Mouse (Mus musculus): ENCODE results near the gene Phc3.

Phc3 gene

GRCm38 (mm10) chr3:30969104-30969581 lies at the start of gene Phc3:
Gene Phc3, minus strand, starts transcription at chr3:30969415.
- peak; percentile 94 for DNase-seq (ENCODE audit: low spot score)

GRCm38 (mm10) chr3:31017652-31018051 lies 48.4 kb upstream of the Phc3 start:
- DNase-seq (ENCODE audit: low spot score), result no peak

GRCm38 (mm10) chr3:31016594-31017196 lies 47.5 kb upstream of the Phc3 start:
- DNase-seq (ENCODE audit: low spot score), result no peak

- no peak for DNase-seq (ENCODE audit: low spot score)
Observed at GRCm38 (mm10) chr3:31015682-31016443, 46.6 kb upstream of the Phc3 start.

- peak; percentile 29 for DNase-seq (ENCODE audit: low spot score)
Observed at GRCm38 (mm10) chr3:31014374-31014773, 45.2 kb upstream of the Phc3 start.

- DNase-seq (ENCODE audit: low spot score), result no peak
Observed at GRCm38 (mm10) chr3:31004320-31005209, 35.4 kb upstream of the Phc3 start.

- peak; percentile 31 for DNase-seq (ENCODE audit: low spot score)
Observed at GRCm38 (mm10) chr3:31001048-31001676, 31.9 kb upstream of the Phc3 start.

GRCm38 (mm10) chr3:31000018-31000407 lies 30.8 kb upstream of the Phc3 start:
- no peak for DNase-seq (ENCODE audit: low spot score)

- DNase-seq (ENCODE audit: low spot score), result peak; percentile 91
Observed at GRCm38 (mm10) chr3:30999401-31000017, 30.3 kb upstream of the Phc3 start.

- peak; percentile 46 for DNase-seq (ENCODE audit: low spot score)
Observed at GRCm38 (mm10) chr3:30996688-30997014, 27.4 kb upstream of the Phc3 start.

GRCm38 (mm10) chr3:30995899-30996687 lies 26.9 kb upstream of the Phc3 start:
- DNase-seq (ENCODE audit: low spot score), result peak; percentile 50

- peak; percentile 97 for DNase-seq (ENCODE audit: low spot score)
Observed at GRCm38 (mm10) chr3:30995283-30995898, 26.2 kb upstream of the Phc3 start, which contains the start of gene Prkci. Gene Prkci, plus strand, starts transcription at chr3:30995747.

- peak; percentile 34 for DNase-seq (ENCODE audit: low spot score)
Observed at GRCm38 (mm10) chr3:30994859-30995258, 25.6 kb upstream of the Phc3 start.

GRCm38 (mm10) chr3:30993066-30993573 lies 23.9 kb upstream of the Phc3 start:
- no peak for DNase-seq (ENCODE audit: low spot score)

- DNase-seq (ENCODE audit: low spot score), result no peak
Observed at GRCm38 (mm10) chr3:30992161-30992560, 22.9 kb upstream of the Phc3 start.

GRCm38 (mm10) chr3:30987396-30988318 lies 18.4 kb upstream of the Phc3 start:
- DNase-seq (ENCODE audit: low spot score), result no peak

- DNase-seq (ENCODE audit: low spot score), result no peak
Observed at GRCm38 (mm10) chr3:30982924-30983536, 13.8 kb upstream of the Phc3 start.

- peak; percentile 79 for DNase-seq (ENCODE audit: low spot score)
Observed at GRCm38 (mm10) chr3:30981616-30982380, 12.6 kb upstream of the Phc3 start.

Measured in adipocyte (in vitro differentiated cells).